Mouse (Mus musculus): ENCODE measurements around the gene Kcnj12.

The Kcnj12 gene

GRCm38 (mm10) chr11:61109707-61110106 is 87.3 kb downstream of the Kcnj12 start:
- DNase-seq (ENCODE audit: low read depth, low spot score), result no peak

GRCm38 (mm10) chr11:61110113-61110512 is 87.7 kb downstream of the Kcnj12 start:
- DNase-seq (ENCODE audit: low read depth, low spot score), result no peak

- no peak for DNase-seq (ENCODE audit: low read depth, low spot score)
Measured at GRCm38 (mm10) chr11:61110928-61111327, 88.6 kb downstream of the Kcnj12 start.

GRCm38 (mm10) chr11:61111472-61111871 is 89.1 kb downstream of the Kcnj12 start:
- no peak for DNase-seq (ENCODE audit: low read depth, low spot score)

- no peak for DNase-seq (ENCODE audit: low read depth, low spot score)
Measured at GRCm38 (mm10) chr11:61112323-61112995, 90.1 kb downstream of the Kcnj12 start.

GRCm38 (mm10) chr11:61116226-61116625 is 93.9 kb downstream of the Kcnj12 start:
- no peak for DNase-seq (ENCODE audit: low read depth, low spot score)

- DNase-seq (ENCODE audit: low read depth, low spot score), result no peak
Measured at GRCm38 (mm10) chr11:61119996-61120583, 97.7 kb downstream of the Kcnj12 start.

Measured in retina, postnatal 7 days (tissue).